Mouse (Mus musculus): ENCODE results near the gene Tppp2. TPM values are rescaled to one million over a fixed set of nuclear protein-coding genes. Genes with fewer than 3 reads are reported as not detected.

Tppp2 gene
- polyA plus RNA-seq (2014; fragmentation: Nextera tagmentation; extraction: Ambion mirVana), result not detected in 2 replicates

DNA sequence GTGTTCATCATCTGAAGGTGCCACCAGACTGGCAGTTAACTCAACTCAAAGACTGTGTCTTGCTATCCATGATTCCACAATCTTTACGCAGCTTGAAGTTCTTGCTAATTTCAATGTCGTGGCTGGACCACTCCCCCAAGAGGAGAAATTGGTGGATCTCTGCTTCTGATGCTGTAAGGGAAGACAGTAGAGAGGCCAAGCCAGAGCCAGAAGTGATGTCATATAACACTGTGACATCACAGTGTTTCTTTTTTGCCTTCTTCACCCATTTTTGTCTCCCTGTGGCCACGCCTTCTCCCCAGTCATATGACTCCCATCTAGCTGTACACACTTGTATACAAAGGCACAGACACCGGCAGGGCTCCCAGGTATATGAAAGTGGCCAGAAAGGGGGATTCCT is at the start of gene Tppp2:
Gene Tppp2 (plus strand): TSS at position 301 of the 400 bp plus-strand sequence.
- DNase-seq (ENCODE audit: low spot score, missing footprints) (no peak), ATAC-seq (ENCODE audit: low FRiP score) (no peak)
- Histone ChIP-seq H3K36me3 (ENCODE audit: control insufficient read depth, insufficient read depth, low read length) (no peaks in the 10 kb centered on the region), H3K4me2 (no peak within 1 kb of the TSS), H3K4me1 (ENCODE audit: control insufficient read depth, insufficient read depth, low read length) (peaks cover 7% of the 10 kb centered on the region), H3K4me3 (ENCODE audit: low read depth, low read length) (no peak within 1 kb of the TSS), H3K27me3 (ENCODE audit: control insufficient read depth, insufficient read depth, low read length) (peaks cover 2% of the 10 kb centered on the region), H3K9ac (ENCODE audit: low read length) (no peak within 1 kb of the TSS), H3K9me3 (ENCODE audit: control insufficient read depth, low read length) (no peaks in the 10 kb centered on the region), H3K27ac (ENCODE audit: low read depth, low read length) (no peak within 1 kb of the TSS)
- WGBS, result 94% methylated on average over 4 of the region's 4 CpGs

DNA sequence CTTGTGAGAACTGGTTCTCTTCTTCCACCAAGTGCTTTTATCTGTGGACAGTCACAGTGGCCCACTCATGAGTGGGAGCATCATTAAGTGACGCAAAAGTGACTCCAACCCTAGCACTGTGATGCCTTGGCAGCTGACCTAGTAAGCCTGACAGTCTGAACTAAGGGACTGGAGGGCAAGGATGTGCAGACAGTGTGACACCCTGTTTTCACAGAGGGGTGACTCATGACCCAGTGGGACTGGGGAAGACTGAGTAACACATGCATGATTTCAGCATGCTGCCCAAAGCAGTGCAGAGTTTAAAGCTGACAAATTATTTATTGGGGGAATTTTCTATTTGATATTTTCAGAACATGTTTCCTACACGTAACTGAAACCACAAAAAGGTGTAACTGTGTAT is 47.5 kb upstream of the Tppp2 start:
- Histone ChIP-seq H3K9ac (ENCODE audit: low read length) (no peak overlapping the region), H3K27me3 (ENCODE audit: control insufficient read depth, insufficient read depth, low read length) (no peaks in the 10 kb centered on the region), H3K4me3 (ENCODE audit: low read depth, low read length) (no peak overlapping the region), H3K9me3 (ENCODE audit: control insufficient read depth, low read length) (no peaks in the 10 kb centered on the region), H3K36me3 (ENCODE audit: control insufficient read depth, insufficient read depth, low read length) (no peaks in the 10 kb centered on the region), H3K4me2 (no peak overlapping the region), H3K27ac (ENCODE audit: low read depth, low read length) (no peak overlapping the region), H3K4me1 (ENCODE audit: control insufficient read depth, insufficient read depth, low read length) (no peaks in the 10 kb centered on the region)
- DNase-seq (ENCODE audit: low spot score, missing footprints), result no peak
- 80% methylated on average over 2 of the region's 2 CpGs for WGBS
- no peak for ATAC-seq (ENCODE audit: low FRiP score)

DNA sequence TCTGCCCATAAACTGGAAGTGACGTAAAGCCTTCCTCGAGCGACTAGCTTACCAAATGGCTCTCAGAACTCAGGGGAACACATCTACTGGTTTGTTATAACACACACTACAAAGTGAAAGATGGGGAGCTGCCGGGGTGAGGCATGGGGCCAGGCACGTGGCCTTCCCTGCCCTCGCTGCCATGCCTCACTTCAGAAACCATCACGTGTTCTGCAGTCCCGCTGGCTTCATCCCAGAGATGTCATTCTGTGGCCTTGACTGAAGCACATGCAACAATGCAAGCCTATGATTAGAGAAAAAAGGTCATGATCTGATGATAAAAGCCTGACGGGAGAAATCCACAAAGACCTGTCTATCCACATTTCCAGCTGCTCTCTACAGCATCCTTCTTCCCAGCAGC is 46.5 kb upstream of the Tppp2 start:
- H3K9me3 ChIP-seq (ENCODE audit: control insufficient read depth, low read length), result no peaks in the 10 kb centered on the region
- DNase-seq (ENCODE audit: low spot score, missing footprints) (no peak), ATAC-seq (ENCODE audit: low FRiP score) (no peak)
- WGBS, result 78% methylated on average over 9 of the region's 9 CpGs
- H3K27me3 ChIP-seq (ENCODE audit: control insufficient read depth, insufficient read depth, low read length), result no peaks in the 10 kb centered on the region
- no peak overlapping the region for H3K27ac ChIP-seq (ENCODE audit: low read depth, low read length)
- no peaks in the 10 kb centered on the region for H3K36me3 ChIP-seq (ENCODE audit: control insufficient read depth, insufficient read depth, low read length)
- no peak overlapping the region for H3K9ac ChIP-seq (ENCODE audit: low read length)
- H3K4me3 ChIP-seq (ENCODE audit: low read depth, low read length), result no peak overlapping the region
- no peaks in the 10 kb centered on the region for H3K4me1 ChIP-seq (ENCODE audit: control insufficient read depth, insufficient read depth, low read length)
- H3K4me2 ChIP-seq, result no peak overlapping the region

DNA sequence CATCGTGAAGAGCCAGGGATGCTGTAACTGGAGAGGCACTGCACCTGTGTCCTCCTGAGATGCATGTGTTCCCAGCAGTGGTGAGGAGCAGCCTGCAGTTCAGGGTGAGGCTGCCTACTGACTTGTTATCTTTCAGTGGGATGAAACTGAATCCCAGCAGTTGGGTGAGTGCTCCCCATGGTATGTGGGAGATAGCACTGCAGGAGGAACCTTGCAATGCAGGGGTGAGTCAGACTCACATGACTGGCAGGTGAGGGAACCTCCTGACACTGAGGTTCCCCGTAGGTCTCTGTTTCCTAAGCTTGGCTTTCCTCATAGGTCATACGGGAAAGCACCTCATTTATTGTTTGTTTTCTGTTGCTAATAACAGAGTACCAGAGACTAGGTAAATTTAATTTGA is 40.7 kb upstream of the Tppp2 start:
- H3K4me1 ChIP-seq (ENCODE audit: control insufficient read depth, insufficient read depth, low read length), result no peaks in the 10 kb centered on the region
- no peak overlapping the region for H3K4me3 ChIP-seq (ENCODE audit: low read depth, low read length)
- peak; percentile 14 for DNase-seq (ENCODE audit: low spot score, missing footprints)
- no peak overlapping the region for H3K9ac ChIP-seq (ENCODE audit: low read length)
- no peaks in the 10 kb centered on the region for H3K9me3 ChIP-seq (ENCODE audit: control insufficient read depth, low read length)
- H3K36me3 ChIP-seq (ENCODE audit: control insufficient read depth, insufficient read depth, low read length), result no peaks in the 10 kb centered on the region
- 85% methylated on average over 3 of the region's 3 CpGs for WGBS
- no peaks in the 10 kb centered on the region for H3K27me3 ChIP-seq (ENCODE audit: control insufficient read depth, insufficient read depth, low read length)
- no peak for ATAC-seq (ENCODE audit: low FRiP score)
- H3K4me2 ChIP-seq, result no peak overlapping the region
- no peak overlapping the region for H3K27ac ChIP-seq (ENCODE audit: low read depth, low read length)

DNA sequence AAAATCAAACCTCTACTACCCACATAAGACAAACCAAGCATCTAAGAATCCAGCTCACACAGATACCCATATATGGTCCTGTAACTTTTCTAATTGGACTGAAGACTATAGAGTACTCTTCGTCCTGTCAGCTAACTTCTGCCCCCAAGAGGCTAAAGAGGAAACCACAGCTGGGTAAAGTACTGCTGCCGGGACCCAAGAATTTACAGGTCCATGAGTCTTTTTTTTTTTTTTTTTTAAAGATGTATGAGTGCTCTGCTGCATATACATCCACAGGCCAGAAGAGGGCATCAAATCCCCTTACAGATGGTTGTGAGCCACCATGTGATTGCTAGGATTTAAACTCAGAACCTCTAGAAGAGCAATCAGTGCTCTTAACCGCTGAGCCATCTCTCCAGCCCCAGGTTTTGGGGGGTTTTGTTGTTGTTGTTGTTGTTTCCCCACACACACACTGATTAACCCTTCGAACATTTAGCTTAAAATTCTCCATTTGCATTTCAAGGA is 34.6 kb upstream of the Tppp2 start:
- no peaks in the 10 kb centered on the region for H3K9me3 ChIP-seq (ENCODE audit: control insufficient read depth, low read length)
- H3K27ac ChIP-seq (ENCODE audit: low read depth, low read length), result peak overlapping the region; percentile 75; the same call in 1 of the 2 replicates
- peak overlapping the region; percentile 68; the same call in 1 of the 2 replicates for H3K9ac ChIP-seq (ENCODE audit: low read length)
- DNase-seq (ENCODE audit: low spot score, missing footprints), result peak; percentile 93
- peak; percentile 43 for ATAC-seq (ENCODE audit: low FRiP score)
- no peaks in the 10 kb centered on the region for H3K27me3 ChIP-seq (ENCODE audit: control insufficient read depth, insufficient read depth, low read length)
- peak overlapping the region; percentile 74 for H3K4me3 ChIP-seq (ENCODE audit: low read depth, low read length)
- peaks cover 10% of the 10 kb centered on the region for H3K4me1 ChIP-seq (ENCODE audit: control insufficient read depth, insufficient read depth, low read length)
- WGBS, result 4% methylated on average over 4 of the region's 4 CpGs
- H3K4me2 ChIP-seq, result peak overlapping the region; percentile 92
- peaks cover 8% of the 10 kb centered on the region for H3K36me3 ChIP-seq (ENCODE audit: control insufficient read depth, insufficient read depth, low read length)

DNA sequence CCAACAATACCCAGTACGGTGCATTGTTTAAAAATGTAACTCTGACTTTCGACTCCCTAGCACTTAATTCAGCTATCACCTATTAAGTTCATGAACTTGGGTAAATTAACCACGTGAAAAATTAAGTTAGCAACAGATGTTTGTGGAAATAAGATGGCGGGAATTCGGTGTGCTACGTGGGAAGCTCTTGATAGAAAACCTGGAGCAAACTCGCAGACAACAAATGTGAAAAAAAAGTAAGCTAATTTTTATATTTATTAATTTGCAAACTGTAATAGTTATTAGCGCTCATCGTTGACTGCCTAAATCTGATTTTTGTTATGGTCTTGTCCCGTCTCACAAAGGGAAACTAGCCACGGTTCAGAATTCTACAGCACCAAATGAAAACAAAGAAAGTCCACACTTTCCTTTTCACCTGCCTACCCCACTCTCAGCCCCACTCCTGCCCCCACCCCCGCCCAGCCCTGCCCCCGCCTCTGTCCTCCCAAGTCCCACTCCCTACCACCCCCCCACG is 34.1 kb upstream of the Tppp2 start:
- H3K4me2 ChIP-seq, result peak overlapping the region; percentile 92
- 3% methylated on average over 14 of the region's 14 CpGs for WGBS
- H3K9ac ChIP-seq (ENCODE audit: low read length), result peak overlapping the region; percentile 68
- DNase-seq (ENCODE audit: low spot score, missing footprints) (peak; percentile 92), ATAC-seq (ENCODE audit: low FRiP score) (no peak; the same call in none of the 2 replicates)
- H3K27ac ChIP-seq (ENCODE audit: low read depth, low read length), result peak overlapping the region; percentile 75
- H3K4me3 ChIP-seq (ENCODE audit: low read depth, low read length), result peak overlapping the region; percentile 74
- H3K9me3 ChIP-seq (ENCODE audit: control insufficient read depth, low read length), result no peaks in the 10 kb centered on the region
- H3K36me3 ChIP-seq (ENCODE audit: control insufficient read depth, insufficient read depth, low read length), result peaks cover 9% of the 10 kb centered on the region
- H3K27me3 ChIP-seq (ENCODE audit: control insufficient read depth, insufficient read depth, low read length), result no peaks in the 10 kb centered on the region
- peaks cover 10% of the 10 kb centered on the region for H3K4me1 ChIP-seq (ENCODE audit: control insufficient read depth, insufficient read depth, low read length)

DNA sequence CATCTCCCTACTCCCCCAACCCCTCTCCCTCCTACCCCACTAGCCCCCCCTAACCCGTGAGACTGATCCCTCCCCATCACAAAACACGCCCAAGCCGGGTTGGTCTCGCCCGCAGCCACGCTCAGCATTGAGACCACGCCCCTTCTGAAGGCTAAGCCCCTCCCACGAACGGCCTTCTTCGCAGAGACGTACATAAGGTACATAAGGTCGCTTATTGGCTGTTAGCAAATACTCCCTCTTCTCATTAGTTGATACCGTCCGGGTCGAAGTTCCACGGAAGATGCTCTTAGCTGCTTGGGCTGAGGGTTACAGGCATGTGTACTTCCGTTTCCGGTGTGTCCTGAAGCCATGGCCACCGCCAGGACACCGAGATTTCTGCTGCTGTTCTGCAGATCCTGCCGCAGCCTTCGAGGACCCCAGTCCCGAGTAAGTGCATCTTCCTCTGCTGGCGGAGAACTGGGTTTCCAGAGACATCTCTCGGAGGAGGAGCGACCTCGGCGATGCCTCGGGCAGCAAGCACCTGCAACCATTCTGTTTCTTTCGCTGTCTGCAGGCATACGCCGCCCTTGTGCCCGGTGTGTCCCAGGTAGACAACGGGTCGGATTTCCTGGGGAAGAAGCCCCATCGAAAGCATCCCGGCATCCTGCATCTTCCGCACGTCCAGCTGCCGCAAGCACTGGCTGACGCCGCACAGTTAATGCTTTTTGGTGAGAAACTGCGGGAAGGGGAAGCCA is 33.5 kb upstream of the Tppp2 start, which contains the start of gene Mettl17:
Gene Mettl17 (plus strand): TSS at position 245 of the 734 bp plus-strand sequence.
- peak within 1 kb of the TSS; percentile 74 for H3K4me3 ChIP-seq (ENCODE audit: low read depth, low read length)
- WGBS, result under 1% methylated on average over 43 of the region's 43 CpGs
- H3K36me3 ChIP-seq (ENCODE audit: control insufficient read depth, insufficient read depth, low read length), result peaks cover 15% of the 10 kb centered on the region
- H3K9me3 ChIP-seq (ENCODE audit: control insufficient read depth, low read length), result no peaks in the 10 kb centered on the region
- peak within 1 kb of the TSS; percentile 75 for H3K27ac ChIP-seq (ENCODE audit: low read depth, low read length)
- ATAC-seq (ENCODE audit: low FRiP score) (peak; percentile 96), DNase-seq (ENCODE audit: low spot score, missing footprints) (peak; percentile 99)
- H3K9ac ChIP-seq (ENCODE audit: low read length), result peak within 1 kb of the TSS; percentile 68
- H3K27me3 ChIP-seq (ENCODE audit: control insufficient read depth, insufficient read depth, low read length), result no peaks in the 10 kb centered on the region
- H3K4me1 ChIP-seq (ENCODE audit: control insufficient read depth, insufficient read depth, low read length), result peaks cover 10% of the 10 kb centered on the region
- H3K4me2 ChIP-seq, result peak within 1 kb of the TSS; percentile 92

DNA sequence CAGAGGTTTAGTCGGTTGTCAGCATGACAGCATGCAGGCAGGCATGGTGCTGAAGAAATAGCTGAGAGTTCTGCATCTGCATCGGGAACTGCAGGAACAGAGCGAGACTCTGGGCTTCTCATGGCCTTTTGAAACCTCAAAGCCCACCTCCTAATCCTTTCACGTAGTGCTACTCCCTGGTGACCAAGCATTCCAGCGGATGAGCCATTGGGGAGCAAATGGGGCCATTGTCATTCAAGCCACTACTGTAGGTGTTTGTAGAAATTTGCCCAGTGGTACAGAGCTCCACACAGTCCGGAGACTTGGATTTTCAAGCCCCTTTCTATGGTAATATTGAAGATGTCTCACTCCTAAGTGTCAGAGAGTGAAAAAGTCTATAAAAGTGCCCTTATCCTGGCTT is 32.2 kb upstream of the Tppp2 start:
- ATAC-seq (ENCODE audit: low FRiP score) (no peak), DNase-seq (ENCODE audit: low spot score, missing footprints) (no peak)
- Histone ChIP-seq H3K27me3 (ENCODE audit: control insufficient read depth, insufficient read depth, low read length) (no peaks in the 10 kb centered on the region), H3K9ac (ENCODE audit: low read length) (no peak overlapping the region), H3K36me3 (ENCODE audit: control insufficient read depth, insufficient read depth, low read length) (peaks cover 19% of the 10 kb centered on the region), H3K4me2 (peak overlapping the region; percentile 92; the same call in 1 of the 2 replicates), H3K27ac (ENCODE audit: low read depth, low read length) (no peak overlapping the region), H3K9me3 (ENCODE audit: control insufficient read depth, low read length) (no peaks in the 10 kb centered on the region), H3K4me1 (ENCODE audit: control insufficient read depth, insufficient read depth, low read length) (peaks cover 10% of the 10 kb centered on the region), H3K4me3 (ENCODE audit: low read depth, low read length) (peak overlapping the region; percentile 74; the same call in 1 of the 2 replicates)
- 48% methylated on average over 6 of the region's 6 CpGs for WGBS

DNA sequence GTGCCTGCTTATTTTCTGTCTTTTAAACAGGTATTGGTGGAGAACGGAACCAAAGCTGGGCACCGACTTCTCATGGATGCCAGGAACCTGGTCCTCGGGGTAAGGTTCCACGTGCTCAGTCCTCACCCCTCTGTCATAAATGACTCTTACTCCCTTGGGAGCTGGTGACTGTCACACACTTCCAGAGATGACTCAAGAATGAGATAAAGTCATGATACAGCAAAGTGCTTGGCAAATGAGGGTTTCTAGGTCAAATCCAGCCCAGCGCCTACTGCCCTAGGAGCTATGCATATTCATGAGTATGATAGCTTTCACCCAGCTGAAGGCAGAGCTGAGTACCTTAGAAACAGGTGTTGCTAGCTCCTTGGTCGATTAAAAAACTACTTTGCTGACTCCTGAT is 28.4 kb upstream of the Tppp2 start:
- Histone ChIP-seq H3K4me1 (ENCODE audit: control insufficient read depth, insufficient read depth, low read length) (peaks cover 10% of the 10 kb centered on the region), H3K36me3 (ENCODE audit: control insufficient read depth, insufficient read depth, low read length) (peaks cover 30% of the 10 kb centered on the region), H3K4me3 (ENCODE audit: low read depth, low read length) (no peak overlapping the region), H3K9me3 (ENCODE audit: control insufficient read depth, low read length) (no peaks in the 10 kb centered on the region), H3K4me2 (no peak overlapping the region), H3K27ac (ENCODE audit: low read depth, low read length) (no peak overlapping the region), H3K27me3 (ENCODE audit: control insufficient read depth, insufficient read depth, low read length) (no peaks in the 10 kb centered on the region), H3K9ac (ENCODE audit: low read length) (no peak overlapping the region)
- no peak for DNase-seq (ENCODE audit: low spot score, missing footprints)
- WGBS, result 88% methylated on average over 6 of the region's 6 CpGs
- ATAC-seq (ENCODE audit: low FRiP score), result no peak
